Mouse (Mus musculus): ENCODE measurements around the gene Pik3r5. TPM values are rescaled to one million over a fixed set of nuclear protein-coding genes. Genes with fewer than 3 reads are reported as not detected.
A peak's percentile ranks its signal among the peaks of the same experiment; 100 is the strongest.

The Pik3r5 gene
- polyA plus RNA-seq, 1 experiment = 34.7 TPM

DNA sequence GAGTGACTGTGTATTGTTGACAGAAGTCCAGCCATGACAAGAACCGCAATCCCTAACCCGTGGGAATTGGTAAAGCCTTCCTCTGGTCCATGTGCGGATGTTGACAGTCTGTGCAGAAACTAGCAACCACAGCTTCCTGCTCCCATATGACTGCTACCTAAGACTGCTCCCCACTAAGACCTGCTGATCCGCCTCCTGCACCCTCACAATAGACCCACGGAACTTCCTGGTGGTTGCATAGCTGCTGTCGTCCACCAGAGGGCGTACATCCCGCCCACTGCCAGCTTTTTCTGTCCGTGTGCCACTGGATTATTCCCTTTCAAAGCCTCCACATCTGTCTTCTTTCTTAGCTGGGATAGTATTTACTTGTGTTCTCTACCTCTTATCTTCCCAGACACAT is 14.1 kb upstream of the Pik3r5 start:
- peak; percentile 52 to 63 for DNase-seq (ENCODE audit: low read depth in 1 of 2, low spot score in 2 of 2)
- 0 out of 2 replicates have a peak overlapping the region, but pooled peaks have one; percentile 28 for H3K27ac ChIP-seq (ENCODE audit: insufficient read depth, low read length)
- H3K27me3 ChIP-seq (ENCODE audit: control insufficient read depth, insufficient read depth, low read length) = no peaks in the 10 kb centered on the region
- H3K4me1 ChIP-seq (ENCODE audit: control insufficient read depth, insufficient read depth, insufficient read length) = peaks cover 3% of the 10 kb centered on the region
- no peak overlapping the region for H3K4me3 ChIP-seq (ENCODE audit: extremely low read depth, insufficient read depth, insufficient read length)
- no peaks in the 10 kb centered on the region for H3K36me3 ChIP-seq (ENCODE audit: control insufficient read depth, insufficient read depth, low read length)
- TF ChIP-seq POLR2A (IDR thresholded peaks at IDR 0.05; ENCODE audit: low read depth, low read length) (no peak), CTCF (IDR thresholded peaks at IDR 0.05; ENCODE audit: extremely low read depth, insufficient read depth, insufficient read length, insufficient replicate concordance) (peak; percentile 89; the same call in 1 of the 2 replicates)
- 3% methylated on average over 9 of the region's 9 CpGs for WGBS

DNA sequence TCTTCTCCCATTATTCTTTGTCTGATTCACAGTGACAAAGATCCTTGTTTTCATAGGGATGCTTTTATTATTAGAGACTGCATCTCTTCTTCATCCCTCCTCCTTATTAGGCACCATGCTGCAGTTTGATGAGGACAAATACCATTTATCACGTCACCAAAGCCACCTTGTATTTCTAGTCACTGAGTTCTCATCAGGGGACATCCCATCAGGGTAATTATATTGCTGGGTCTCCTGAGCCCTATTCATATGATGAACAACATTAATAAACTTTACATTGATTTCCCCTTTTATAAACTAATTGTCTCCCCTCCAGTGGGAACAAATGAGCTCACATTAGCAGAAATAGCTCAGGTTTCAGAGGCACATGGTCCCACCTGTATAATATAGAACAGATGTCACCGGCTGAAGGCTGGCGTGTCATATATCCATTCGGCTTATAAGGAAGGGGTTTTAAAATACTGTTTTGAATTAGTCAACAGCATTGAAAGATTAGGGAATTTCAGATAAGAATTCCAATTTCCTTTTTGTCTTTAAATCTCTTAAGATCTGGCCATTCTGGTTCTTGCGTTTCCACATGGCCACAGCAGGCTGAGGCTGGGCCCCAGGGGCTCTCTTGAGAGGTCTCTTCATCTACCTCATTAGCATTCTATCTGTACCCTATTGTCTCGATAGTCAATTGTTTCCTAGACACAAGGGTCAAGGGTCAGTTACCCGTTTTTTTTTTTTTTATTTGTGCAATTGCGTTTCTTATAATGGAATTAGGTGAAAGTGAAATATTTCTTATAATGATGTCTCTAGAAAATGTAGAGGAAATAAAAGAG is 6.2 kb upstream of the Pik3r5 start:
- no peak overlapping the region for H3K27ac ChIP-seq (ENCODE audit: insufficient read depth, low read length)
- no peak overlapping the region for H3K4me3 ChIP-seq (ENCODE audit: extremely low read depth, insufficient read depth, insufficient read length)
- no peaks in the 10 kb centered on the region for H3K36me3 ChIP-seq (ENCODE audit: control insufficient read depth, insufficient read depth, low read length)
- DNase-seq (ENCODE audit: low read depth in 1 of 2, low spot score in 2 of 2) = no peak
- WGBS = 90% methylated on average over 8 of the region's 8 CpGs
- TF ChIP-seq POLR2A (IDR thresholded peaks at IDR 0.05; ENCODE audit: low read depth, low read length) (no peak), CTCF (IDR thresholded peaks at IDR 0.05; ENCODE audit: extremely low read depth, insufficient read depth, insufficient read length, insufficient replicate concordance) (no peak)
- H3K4me1 ChIP-seq (ENCODE audit: control insufficient read depth, insufficient read depth, insufficient read length) = peaks cover 7% of the 10 kb centered on the region; the same call in 1 of the 2 replicates
- H3K27me3 ChIP-seq (ENCODE audit: control insufficient read depth, insufficient read depth, low read length) = no peaks in the 10 kb centered on the region

DNA sequence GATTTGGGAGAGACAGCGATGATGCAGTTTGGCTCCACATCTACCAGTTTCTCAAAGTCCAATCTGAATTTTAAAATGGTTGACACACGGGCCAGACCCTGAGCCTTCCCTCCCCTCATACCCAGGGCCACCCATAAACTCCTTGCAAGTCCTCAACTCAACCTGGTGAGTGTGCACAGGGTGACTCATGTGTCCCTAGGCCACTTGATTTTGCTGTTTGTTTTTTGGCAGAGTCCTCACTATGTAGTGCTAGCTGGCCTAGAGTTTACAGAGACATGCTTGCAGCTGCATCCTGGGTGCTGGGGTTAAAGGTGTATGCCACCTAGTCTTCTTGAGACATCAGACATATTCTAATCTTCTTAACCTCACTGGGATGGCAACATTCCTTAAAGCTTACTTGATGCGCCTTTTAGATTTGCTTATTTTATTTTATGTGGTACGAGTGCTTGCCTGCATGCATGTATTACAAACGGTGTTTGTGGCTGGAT is 4.8 kb upstream of the Pik3r5 start:
- Histone ChIP-seq H3K4me1 (ENCODE audit: control insufficient read depth, insufficient read depth, insufficient read length) (peaks cover 11% of the 10 kb centered on the region), H3K27me3 (ENCODE audit: control insufficient read depth, insufficient read depth, low read length) (no peaks in the 10 kb centered on the region), H3K36me3 (ENCODE audit: control insufficient read depth, insufficient read depth, low read length) (no peaks in the 10 kb centered on the region), H3K27ac (ENCODE audit: insufficient read depth, low read length) (no peak overlapping the region), H3K4me3 (ENCODE audit: extremely low read depth, insufficient read depth, insufficient read length) (no peak overlapping the region)
- TF ChIP-seq CTCF (IDR thresholded peaks at IDR 0.05; ENCODE audit: extremely low read depth, insufficient read depth, insufficient read length, insufficient replicate concordance) = no peak
- TF ChIP-seq POLR2A (IDR thresholded peaks at IDR 0.05; ENCODE audit: low read depth, low read length) = no peak
- WGBS = 83% methylated on average over 5 of the region's 5 CpGs
- DNase-seq (ENCODE audit: low read depth in 1 of 2, low spot score in 2 of 2) = no peak

DNA sequence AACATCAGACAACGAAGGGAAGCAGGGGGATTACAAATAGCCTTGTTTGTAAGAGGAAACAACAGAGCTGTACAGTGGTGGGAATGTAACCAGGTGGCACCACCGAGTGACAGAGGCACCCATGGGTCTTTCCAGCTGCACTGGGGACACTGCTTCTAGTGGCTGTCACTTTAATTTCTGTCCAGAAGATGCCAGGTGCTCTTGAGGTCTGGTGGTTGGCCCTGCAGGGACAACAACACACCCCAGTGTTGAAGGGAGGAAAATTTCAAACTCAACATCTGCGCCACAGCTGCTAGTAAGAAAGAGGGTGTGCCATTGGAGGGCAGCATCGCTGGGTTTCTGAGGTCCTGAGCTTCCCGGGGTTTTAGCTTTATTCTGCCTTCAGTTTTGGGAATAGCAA is 1.3 kb upstream of the Pik3r5 start:
- H3K27ac ChIP-seq (ENCODE audit: insufficient read depth, low read length) = peak overlapping the region; percentile 97
- H3K27me3 ChIP-seq (ENCODE audit: control insufficient read depth, insufficient read depth, low read length) = no peaks in the 10 kb centered on the region
- H3K4me1 ChIP-seq (ENCODE audit: control insufficient read depth, insufficient read depth, insufficient read length) = peaks cover 22% of the 10 kb centered on the region
- WGBS = 12% methylated on average over 5 of the region's 5 CpGs
- 0 out of 2 replicates have a peak overlapping the region, but pooled peaks have one; percentile 88 for H3K4me3 ChIP-seq (ENCODE audit: extremely low read depth, insufficient read depth, insufficient read length)
- H3K36me3 ChIP-seq (ENCODE audit: control insufficient read depth, insufficient read depth, low read length) = no peaks in the 10 kb centered on the region
- TF ChIP-seq POLR2A (IDR thresholded peaks at IDR 0.05; ENCODE audit: low read depth, low read length) = no peak
- no peak for TF ChIP-seq CTCF (IDR thresholded peaks at IDR 0.05; ENCODE audit: extremely low read depth, insufficient read depth, insufficient read length, insufficient replicate concordance)
- DNase-seq (ENCODE audit: low read depth in 1 of 2, low spot score in 2 of 2) = peak in 1 of 2 experiments; percentile 15

DNA sequence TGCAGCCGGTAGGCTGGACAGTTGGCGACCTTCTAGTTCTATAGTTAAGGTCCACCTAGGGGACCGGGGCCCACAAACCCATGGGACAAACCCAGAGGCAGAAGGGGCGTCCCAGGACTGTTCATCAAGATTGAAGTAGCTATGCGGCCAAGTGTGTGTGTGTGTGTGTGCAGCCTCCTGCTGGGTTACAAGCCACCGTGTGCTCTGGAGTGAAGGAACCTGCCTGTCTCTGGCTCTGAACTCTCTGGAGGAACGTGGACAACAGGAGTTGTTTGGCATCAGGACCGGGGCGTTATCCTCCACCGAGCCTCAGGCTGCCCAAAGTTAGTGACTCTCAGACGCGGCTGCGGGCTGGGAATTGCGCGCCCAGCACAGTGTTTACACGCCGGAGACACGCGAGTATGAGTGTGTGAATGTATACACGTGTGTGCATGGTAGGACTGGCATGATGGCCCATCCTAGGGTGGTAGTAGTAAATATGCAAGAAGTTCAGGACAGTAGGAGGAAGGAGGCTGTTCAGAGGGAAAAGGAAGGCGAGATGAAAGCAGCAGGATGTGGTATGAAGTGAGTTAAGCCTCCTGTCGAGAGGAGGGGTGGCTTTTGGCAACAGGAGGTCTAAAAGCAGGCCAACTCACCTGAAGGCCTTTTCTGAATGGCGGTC is 570 bp downstream of the Pik3r5 start:
- WGBS = 7% methylated on average over 23 of the region's 23 CpGs
- Histone ChIP-seq H3K4me3 (ENCODE audit: extremely low read depth, insufficient read depth, insufficient read length) (peak overlapping the region; percentile 88), H3K27ac (ENCODE audit: insufficient read depth, low read length) (peak overlapping the region; percentile 97), H3K36me3 (ENCODE audit: control insufficient read depth, insufficient read depth, low read length) (no peaks in the 10 kb centered on the region), H3K27me3 (ENCODE audit: control insufficient read depth, insufficient read depth, low read length) (no peaks in the 10 kb centered on the region), H3K4me1 (ENCODE audit: control insufficient read depth, insufficient read depth, insufficient read length) (peaks cover 22% of the 10 kb centered on the region)
- TF ChIP-seq POLR2A (IDR thresholded peaks at IDR 0.05; ENCODE audit: low read depth, low read length) (no peak), CTCF (IDR thresholded peaks at IDR 0.05; ENCODE audit: extremely low read depth, insufficient read depth, insufficient read length, insufficient replicate concordance) (no peak)
- peak in 1 of 2 experiments; percentile 16 for DNase-seq (ENCODE audit: low read depth in 1 of 2, low spot score in 2 of 2)

DNA sequence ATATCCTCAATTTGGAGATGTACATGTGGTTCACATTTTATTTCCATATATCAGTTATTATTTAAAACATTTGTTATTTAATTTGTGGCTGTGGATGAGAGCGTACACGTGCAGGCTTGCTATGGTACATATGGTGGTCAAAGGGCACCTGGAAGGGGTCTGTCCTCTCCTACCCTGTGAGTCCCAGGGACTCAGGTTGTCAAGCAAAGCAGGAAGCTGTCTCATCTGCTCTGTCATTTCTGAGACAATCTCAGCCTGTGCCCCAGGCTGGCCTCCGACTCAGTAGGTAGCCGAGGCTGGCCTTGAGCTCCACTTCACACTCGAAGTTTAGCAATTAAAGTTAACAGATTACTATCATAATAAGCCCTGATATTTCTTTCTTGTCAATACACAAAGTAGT is 1.6 kb downstream of the Pik3r5 start:
- no peak for DNase-seq (ENCODE audit: low read depth in 1 of 2, low spot score in 2 of 2)
- TF ChIP-seq POLR2A (IDR thresholded peaks at IDR 0.05; ENCODE audit: low read depth, low read length) (no peak), CTCF (IDR thresholded peaks at IDR 0.05; ENCODE audit: extremely low read depth, insufficient read depth, insufficient read length, insufficient replicate concordance) (no peak)
- H3K27me3 ChIP-seq (ENCODE audit: control insufficient read depth, insufficient read depth, low read length) = no peaks in the 10 kb centered on the region
- 0 out of 2 replicates have a peak overlapping the region, but pooled peaks have one; percentile 97 for H3K27ac ChIP-seq (ENCODE audit: insufficient read depth, low read length)
- no peaks in the 10 kb centered on the region for H3K36me3 ChIP-seq (ENCODE audit: control insufficient read depth, insufficient read depth, low read length)
- WGBS = 75% methylated on average over 5 of the region's 5 CpGs
- peak overlapping the region; percentile 88 for H3K4me3 ChIP-seq (ENCODE audit: extremely low read depth, insufficient read depth, insufficient read length)
- H3K4me1 ChIP-seq (ENCODE audit: control insufficient read depth, insufficient read depth, insufficient read length) = peaks cover 22% of the 10 kb centered on the region
